In genomic region chr6:39257111-39257571, GRCm38 (mm10) we compare ENCODE assay signal across 8 mouse cellular contexts. TPM values are rescaled to one million over a fixed set of nuclear protein-coding genes. Genes with fewer than 3 reads are reported as not detected.
DNase-seq lines count a peak whose midpoint lies in the region; ATAC-seq and TF ChIP-seq lines count a peak whose summit lies in the region.

No protein-coding gene starts in this region.

- under 1% methylated on average over 18 of the region's 18 CpGs for WGBS in forebrain, embryonic 11.5 days
- under 1% methylated on average over 18 of the region's 18 CpGs for WGBS in hindbrain, embryonic 13.5 days
- 0% methylated on average over 18 of the region's 18 CpGs for WGBS in limb, embryonic 12.5 days

- H3K36me3 ChIP-seq in forebrain, embryonic 11.5 days (ENCODE audit: control insufficient read depth, insufficient read depth, low read length), result no peaks in the 10 kb centered on the region
- H3K36me3 ChIP-seq in hindbrain, embryonic 13.5 days, result no peaks in the 10 kb centered on the region
- H3K36me3 ChIP-seq in limb, embryonic 12.5 days, result no peaks in the 10 kb centered on the region
- H3K36me3 ChIP-seq in myocyte (ENCODE audit: control insufficient read depth, insufficient read depth), result no peaks in the 10 kb centered on the region

- H3K9ac ChIP-seq in forebrain, embryonic 11.5 days (ENCODE audit: low read length), result peak overlapping the region; percentile 64
- H3K9ac ChIP-seq in hindbrain, embryonic 13.5 days, result peak overlapping the region; percentile 70
- H3K9ac ChIP-seq in limb, embryonic 12.5 days (replicated peaks), result peak overlapping the region; percentile 51

- no peak for TF ChIP-seq POLR2A in myocyte (IDR thresholded peaks at IDR 0.05; ENCODE audit: insufficient read length, low read depth)

- H3K79me2 ChIP-seq in myocyte (ENCODE audit: control insufficient read depth, insufficient read depth), result no peaks in the 10 kb centered on the region

- H3ac ChIP-seq in myocyte (ENCODE audit: control insufficient read depth, insufficient read length), result no peak overlapping the region

- peak overlapping the region; percentile 80 for H3K27ac ChIP-seq in forebrain, embryonic 11.5 days (ENCODE audit: low read depth, low read length)
- peak overlapping the region; percentile 82 for H3K27ac ChIP-seq in hindbrain, embryonic 13.5 days
- peak overlapping the region; percentile 70 for H3K27ac ChIP-seq in limb, embryonic 12.5 days

- peak overlapping the region; percentile 83 for H3K4me2 ChIP-seq in forebrain, embryonic 11.5 days (ENCODE audit: low read depth, low read length, severe bottlenecking)
- peak overlapping the region; percentile 71 for H3K4me2 ChIP-seq in hindbrain, embryonic 13.5 days
- H3K4me2 ChIP-seq in limb, embryonic 12.5 days, result peak overlapping the region; percentile 79
- H3K4me2 ChIP-seq in myocyte (ENCODE audit: low read depth), result peak overlapping the region; percentile 75

- peak overlapping the region; percentile 42 for H3K4me3 ChIP-seq in forebrain, embryonic 11.5 days (ENCODE audit: low read depth, low read length)
- H3K4me3 ChIP-seq in hindbrain, embryonic 13.5 days, result peak overlapping the region; percentile 48
- H3K4me3 ChIP-seq in limb, embryonic 12.5 days (replicated peaks), result peak overlapping the region; percentile 44
- H3K4me3 ChIP-seq in myocyte, result no peak overlapping the region

- H3K27me3 ChIP-seq in forebrain, embryonic 11.5 days (ENCODE audit: control insufficient read depth, insufficient read depth, low read length), result no peaks in the 10 kb centered on the region
- peaks cover 16% of the 10 kb centered on the region for H3K27me3 ChIP-seq in hindbrain, embryonic 13.5 days
- H3K27me3 ChIP-seq in limb, embryonic 12.5 days, result peaks cover 17% of the 10 kb centered on the region
- H3K27me3 ChIP-seq in myocyte (ENCODE audit: control insufficient read depth, insufficient read depth, insufficient read length), result peaks cover 19% of the 10 kb centered on the region

- peak; percentile 69 for ATAC-seq in forebrain, embryonic 11.5 days (replicated peaks; ENCODE audit: low FRiP score)
- ATAC-seq in hindbrain, embryonic 13.5 days (ENCODE audit: low FRiP score), result peak; percentile 58
- ATAC-seq in limb, embryonic 12.5 days (ENCODE audit: insufficient number of reproducible peaks, insufficient read depth, low FRiP score, low TSS enrichment, low read depth), result peak; percentile 24; the same call in 1 of the 2 replicates

- H3K9me3 ChIP-seq in forebrain, embryonic 11.5 days (ENCODE audit: control insufficient read depth, low read length), result no peaks in the 10 kb centered on the region
- no peaks in the 10 kb centered on the region for H3K9me3 ChIP-seq in hindbrain, embryonic 13.5 days
- H3K9me3 ChIP-seq in limb, embryonic 12.5 days, result no peaks in the 10 kb centered on the region

- peaks cover 9% of the 10 kb centered on the region for H3K4me1 ChIP-seq in forebrain, embryonic 11.5 days (replicated peaks; ENCODE audit: control insufficient read depth, insufficient read depth, low read length)
- H3K4me1 ChIP-seq in hindbrain, embryonic 13.5 days (replicated peaks), result peaks cover 17% of the 10 kb centered on the region
- H3K4me1 ChIP-seq in limb, embryonic 12.5 days (replicated peaks), result peaks cover 26% of the 10 kb centered on the region

- DNase-seq in layer of hippocampus, adult 11-12 months (ENCODE audit: low spot score), result peak; percentile 31
- DNase-seq in layer of hippocampus, adult 9-10 months (ENCODE audit: low spot score), result no peak
- peak; percentile 64 for DNase-seq in brain, adult 2 months (ENCODE audit: low read depth, low spot score)
- DNase-seq in forebrain, embryonic 11.5 days (ENCODE audit: low spot score), result peak; percentile 79
- DNase-seq in layer of hippocampus, adult 8-10 months (ENCODE audit: low spot score in 2 of 2), result no peak

TF ChIP-seq in myocyte, 11 proteins besides CTCF, POLR2A, EP300 and RAD21:
- TF ChIP-seq TCF12 (IDR thresholded peaks at IDR 0.05; ENCODE audit: insufficient read depth, poor library complexity, severe bottlenecking) (no peak), E2F4 (IDR thresholded peaks at IDR 0.05; ENCODE audit: insufficient read depth) (no peak)

RNA-seq across cellular contexts. Expression of gene Kdm7a, which starts 50.6 kb away (rescaled TPM):
- 14.4 and 16.3 TPM in 2 replicates for polyA plus RNA-seq in forebrain, embryonic 11.5 days (2014; fragmentation: Nextera tagmentation; extraction: Ambion mirVana)
- 9.2 and 9.3 TPM in 2 replicates for polyA plus RNA-seq in hindbrain, embryonic 13.5 days (2015; fragmentation: Nextera tagmentation; extraction: Ambion mirVana)
- polyA plus RNA-seq in limb, embryonic 12.5 days (2016; fragmentation: Nextera tagmentation; extraction: Ambion mirVana), result 11.3 and 11.6 TPM in 2 replicates
- polyA plus RNA-seq in myocyte (2012; fragmentation: generic; extraction: Trizol), result 2.8 TPM
- 10 to 100 TPM; 32.8 to 56.7 (median 45.0) TPM for total RNA-seq in layer of hippocampus, adult 8-10 months (2022)

Comparison
In these comparisons a context has a peak if more than half of its experiments do, and no peak if none do; other contexts are left out.
1. DNase-seq: peak in layer of hippocampus, adult 11-12 months (single experiment), brain, adult 2 months (single experiment) and forebrain, embryonic 11.5 days (single experiment); none in layer of hippocampus, adult 9-10 months (single experiment) and layer of hippocampus, adult 8-10 months (0 of 2).
2. Peak in every context shown above with its lines, with median percentiles within 50 percentile points of each other: ATAC-seq, H3K27ac ChIP-seq, H3K4me2 ChIP-seq and H3K9ac ChIP-seq.